Mouse (Mus musculus) CD4-positive naive resting alpha-beta T cell, adult 76 days (primary cell): ENCODE results near the gene Ciapin1. TPM values are rescaled to one million over a fixed set of nuclear protein-coding genes. Genes with fewer than 3 reads are reported as not detected.

Source experiments
- total RNA-seq: library from RNA; stranded (reverse); gene quantifications from one replicate; pipeline ENCODE4 v1.2.4, GENCODE M21; 2023

Gene Ciapin1
- 50.1 TPM for total RNA-seq

GRCm38 (mm10) chr8:94837662-94838574 is at the start of gene Ciapin1, which contains the start of gene Coq9:
Gene Ciapin1 (minus strand): TSS chr8:94838358.
Gene Coq9 (plus strand): TSS chr8:94838321.

GRCm38 (mm10) chr8:94876197-94876730 is 38.1 kb upstream of the Ciapin1 start, which contains the start of gene Dok4:
Gene Dok4 (minus strand): TSS chr8:94876330.

GRCm38 (mm10) chr8:94857346-94858173 is 19.4 kb upstream of the Ciapin1 start, which contains the start of gene Polr2c:
Gene Polr2c (plus strand): TSS chr8:94857450.

GRCm38 (mm10) chr8:94810153-94810552 is 28.0 kb downstream of the Ciapin1 start, which contains the start of gene Ccl17:
Gene Ccl17 (plus strand): TSS chr8:94810453.

GRCm38 (mm10) chr8:94771941-94772670 is 66.1 kb downstream of the Ciapin1 start, which contains the start of gene Cx3cl1:
Gene Cx3cl1 (plus strand): TSS chr8:94772009.

Other genes with a start within 250 kb of the Ciapin1 start
- gene Rspry1, start 236.4 kb downstream of the Ciapin1 start, total RNA-seq: 28.3 TPM
- gene Fam192a, start 236.4 kb downstream of the Ciapin1 start, total RNA-seq: 24.7 TPM
- gene Arl2bp, start 171.8 kb downstream of the Ciapin1 start, total RNA-seq: 143 TPM
- not detected for gene Pllp, start 142.1 kb downstream of the Ciapin1 start, total RNA-seq
- not detected for gene Ccl22, start 92.8 kb downstream of the Ciapin1 start, total RNA-seq
- not detected for gene Cx3cl1, start 66.3 kb downstream of the Ciapin1 start, total RNA-seq
- not detected for gene Ccl17, start 27.9 kb downstream of the Ciapin1 start, total RNA-seq
- gene Coq9, start within 50 bp of the Ciapin1 start, total RNA-seq: 36.1 TPM
- 56.7 TPM for gene Polr2c, start 19.1 kb upstream of the Ciapin1 start, total RNA-seq
- 1.5 TPM for gene Dok4, start 38.0 kb upstream of the Ciapin1 start, total RNA-seq
- 1.6 TPM for gene Ccdc102a, start 79.7 kb upstream of the Ciapin1 start, total RNA-seq
- 1.9 TPM for gene Adgrg5, start 85.3 kb upstream of the Ciapin1 start, total RNA-seq
- gene Adgrg1, start 136.4 kb upstream of the Ciapin1 start, total RNA-seq: 4.4 TPM
- 5.5 TPM for gene Adgrg3, start 179.3 kb upstream of the Ciapin1 start, total RNA-seq
- gene Drc7, start 216.7 kb upstream of the Ciapin1 start, total RNA-seq: not detected
- gene Katnb1, start 242.8 kb upstream of the Ciapin1 start, total RNA-seq: 10.6 TPM